Mouse (Mus musculus) C2C12 (cell line): ENCODE data around the gene C3.

ENCODE experiments used
- CTCF ChIP-seq: IDR thresholded peaks from one replicate; pipeline ENCODE4 v1.5.1; 2011; ENCODE audit not compliant: control insufficient read depth, insufficient read depth, insufficient read length
- MYOD1 ChIP-seq: IDR thresholded peaks from one replicate; pipeline ENCODE4 v1.6.1; 2011; ENCODE audit warnings: low read depth; ENCODE audit not compliant: control insufficient read depth, insufficient read length

DNA sequence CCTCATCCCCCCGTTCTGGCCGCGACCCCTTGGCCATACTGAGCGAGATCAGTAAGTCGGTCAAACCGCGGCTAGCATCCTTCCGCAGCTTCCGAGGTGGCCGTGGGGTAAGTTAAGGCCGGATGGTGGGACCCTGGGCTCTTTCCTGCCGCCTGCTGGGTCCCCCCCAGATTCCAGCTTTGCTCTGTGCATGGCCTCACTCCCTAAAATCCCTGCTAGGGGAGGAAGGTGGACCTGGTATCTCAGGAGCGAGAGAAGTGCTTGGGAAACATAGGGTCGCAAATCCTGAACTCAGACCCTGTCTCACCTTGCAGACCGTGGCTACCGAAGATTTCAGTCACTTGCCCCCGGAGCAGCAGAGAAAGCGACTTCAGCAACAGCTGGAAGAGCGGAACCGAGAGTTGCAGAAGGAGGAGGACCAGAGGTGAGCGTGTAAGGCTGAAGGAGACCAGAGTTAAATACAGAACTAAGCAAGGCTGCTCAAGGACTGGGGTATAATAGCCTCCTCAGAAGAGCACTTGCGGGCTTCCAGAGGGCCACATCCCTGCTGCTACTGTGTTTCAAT, 29.1 kb upstream of the C3 start:
- TF ChIP-seq CTCF (no peak), MYOD1 (no peak)
